Mouse (Mus musculus) gastrocnemius, postnatal 4 days (tissue): ENCODE results near the gene Gm8773. TPM values are rescaled to one million over a fixed set of nuclear protein-coding genes. Genes with fewer than 3 reads are reported as not detected.

Experiments used
- DNase-seq, 2 experiments: peaks; one replicate each; pipeline ENCODE4 v3.0.0; 2021 to 2022; ENCODE audit warnings: low spot score in 2 of 2, mixed read lengths in 2 of 2
- long read RNA-seq, 2 experiments: library from polyadenylated mRNA; stranded (forward); transcript quantifications; one replicate each; pipeline ENCODE4 v2.0.0; 2021
- total RNA-seq, 2 experiments: library from RNA; stranded (reverse); gene quantifications; 2 replicates each; pipeline ENCODE4 v1.2.3; 2021

Gene Gm8773
- under 1 TPM in 1 of 2 experiments, not detected in 1; 0.22 TPM for total RNA-seq
- long read RNA-seq, experiment 1 = 0 reads
- long read RNA-seq, experiment 2 = 0 reads

GRCm38 (mm10) chr5:5573749-5574317, at the start of gene Gm8773:
Gm8773 (plus strand) TSS chr5:5573799.
- DNase-seq = peak; percentile 13 to 24

GRCm38 (mm10) chr5:5533656-5534420, 39.8 kb upstream of the Gm8773 start:
- DNase-seq = no peak

GRCm38 (mm10) chr5:5536131-5536530, 37.5 kb upstream of the Gm8773 start:
- DNase-seq = no peak

DNA sequence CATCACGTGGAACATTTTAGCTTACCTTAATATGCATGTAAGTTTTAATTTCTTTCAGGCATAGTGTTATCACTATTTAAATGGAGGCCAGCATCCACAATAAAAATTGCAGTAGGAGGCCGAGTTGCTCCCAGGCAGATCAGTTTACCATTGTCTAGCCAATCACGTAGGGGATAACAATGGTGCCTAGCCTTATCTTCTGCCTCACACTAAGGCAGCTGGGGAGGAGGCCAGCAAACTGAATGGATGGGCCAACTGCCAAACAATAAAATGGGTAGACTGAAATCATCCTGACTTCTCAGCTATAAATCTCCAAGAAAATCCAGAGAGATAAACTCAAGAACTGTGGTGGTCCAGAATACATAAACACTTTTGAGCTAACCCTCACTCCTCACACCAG, 33.8 kb upstream of the Gm8773 start:
- no peak for DNase-seq

GRCm38 (mm10) chr5:5540385-5540784, 33.2 kb upstream of the Gm8773 start:
- no peak for DNase-seq

GRCm38 (mm10) chr5:5551110-5551509, 22.5 kb upstream of the Gm8773 start:
- DNase-seq = no peak

GRCm38 (mm10) chr5:5559079-5559740, 14.4 kb upstream of the Gm8773 start, which contains the start of gene Gtpbp10:
Gtpbp10 (minus strand) TSS chr5:5559538.
- peak; percentile 85 to 93 for DNase-seq

DNA sequence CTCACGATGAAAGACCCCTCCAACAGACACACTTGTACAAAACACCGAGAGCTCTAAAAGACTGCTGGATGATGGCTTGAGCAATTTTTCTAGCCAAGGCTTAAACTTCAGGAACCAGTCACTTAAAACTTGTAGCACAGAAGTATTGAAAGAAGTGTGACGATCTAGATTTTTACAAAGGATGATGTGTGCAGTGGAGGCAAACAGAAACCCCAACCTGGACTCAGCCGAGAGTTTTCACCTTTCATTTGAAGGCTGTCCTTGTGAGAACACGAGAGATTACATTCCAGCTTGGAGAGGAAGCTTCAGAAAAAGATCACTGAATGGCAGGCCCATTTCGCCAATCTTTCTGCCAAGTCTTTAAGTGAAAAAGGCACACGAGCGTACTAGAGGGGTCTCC, 13.8 kb upstream of the Gm8773 start:
- no peak for DNase-seq

DNA sequence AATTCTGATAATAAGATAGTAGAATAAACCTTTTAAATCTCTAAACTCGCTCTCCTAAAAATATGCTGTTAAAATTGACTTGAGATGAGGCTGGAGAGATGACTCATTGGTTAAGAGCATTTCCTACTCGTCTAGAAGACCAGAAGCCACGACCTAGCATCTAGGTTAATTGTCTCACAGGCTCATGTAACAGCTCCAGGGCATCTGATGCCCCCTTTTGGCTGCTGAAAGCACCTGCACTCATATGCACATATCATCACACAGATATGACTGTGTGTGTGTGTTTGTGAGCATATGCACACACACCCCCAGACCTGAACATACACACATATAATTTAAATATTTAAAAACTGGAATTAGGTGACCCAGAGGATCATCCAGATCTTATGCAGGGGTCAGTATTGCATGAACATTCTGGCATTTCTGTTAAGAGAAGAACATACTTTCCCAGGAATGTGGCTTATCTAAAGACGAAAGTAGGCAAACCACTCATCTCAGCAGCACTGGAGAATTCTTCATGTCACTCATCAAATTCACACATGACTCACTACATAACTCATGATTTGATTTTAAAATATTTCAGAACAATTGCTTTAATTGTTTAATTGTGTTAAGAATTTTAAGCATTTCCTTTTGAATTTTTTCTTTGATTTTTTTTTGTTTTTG, 12.4 kb upstream of the Gm8773 start:
- no peak for DNase-seq

DNA sequence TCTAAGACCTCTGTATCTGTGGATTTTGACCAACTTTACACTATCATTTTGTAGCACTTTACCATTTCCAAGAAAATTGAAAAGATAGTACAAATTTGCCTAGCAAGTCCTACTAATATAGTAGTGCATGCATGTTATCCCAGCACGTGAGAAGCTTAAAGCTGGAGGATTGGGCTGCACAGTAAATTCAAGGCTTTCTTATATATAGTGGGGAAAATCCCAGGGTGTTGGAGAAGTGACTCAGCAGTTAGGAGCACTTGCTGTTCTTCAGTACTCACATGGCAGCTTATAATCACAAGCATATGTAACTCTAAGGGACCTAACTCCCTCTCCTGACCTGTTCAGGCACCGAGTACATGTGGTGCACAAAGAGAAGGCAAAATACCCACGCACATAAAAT, 11.2 kb upstream of the Gm8773 start:
- no peak for DNase-seq

DNA sequence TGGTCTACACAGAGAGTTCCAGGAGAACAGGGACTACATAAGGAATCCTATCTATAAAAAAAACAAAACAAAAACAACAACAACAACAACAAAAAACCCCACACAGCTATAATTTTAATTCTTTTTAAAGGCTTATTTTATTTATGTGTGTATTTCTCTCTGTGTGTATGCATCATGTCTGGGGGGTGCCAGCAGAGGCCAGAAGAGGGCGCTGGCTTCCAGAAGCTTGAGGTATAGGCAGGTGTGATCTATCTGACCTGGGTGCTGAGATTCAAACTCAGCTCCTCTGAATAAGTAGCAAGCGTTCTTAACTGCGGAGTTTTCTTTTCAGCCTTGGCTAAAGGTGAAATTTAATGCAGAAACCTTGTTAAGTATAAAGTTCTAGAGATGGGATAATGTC, 14.1 kb downstream of the Gm8773 start:
- DNase-seq = no peak

DNA sequence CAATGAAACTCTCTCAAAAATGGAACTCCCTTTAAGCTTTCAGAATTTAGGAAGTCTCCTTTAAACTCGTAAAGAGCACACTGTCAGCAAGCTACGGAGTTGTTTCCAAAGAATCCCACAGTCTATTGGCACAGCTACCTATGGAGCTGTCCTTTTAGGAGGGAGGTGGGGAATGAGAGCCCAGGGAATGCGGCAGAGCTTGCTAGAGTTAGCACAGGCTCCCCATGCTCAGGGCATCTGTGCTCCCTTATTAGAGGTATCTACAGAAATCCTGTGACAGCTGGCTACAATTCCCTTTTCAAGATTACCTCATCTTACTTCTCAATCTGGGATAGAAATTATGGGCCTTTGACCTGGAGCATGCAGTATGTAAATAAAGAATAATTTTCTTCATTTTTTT, 36.9 kb downstream of the Gm8773 start:
- DNase-seq = no peak

GRCm38 (mm10) chr5:5618329-5618728, 44.7 kb downstream of the Gm8773 start:
- DNase-seq = no peak

GRCm38 (mm10) chr5:5625491-5625890, 51.9 kb downstream of the Gm8773 start:
- no peak for DNase-seq

Other genes starting within 250 kb of the Gm8773 start
- gene Cdk14, start 153.5 kb upstream of the Gm8773 start, total RNA-seq = 10 to 100 TPM; 34.1 to 34.4 TPM
- not detected for gene 1700015F17Rik, start 94.7 kb upstream of the Gm8773 start, total RNA-seq
- 10 to 100 TPM; 12.2 to 12.4 TPM for gene Cldn12, start 58.8 kb upstream of the Gm8773 start, total RNA-seq
- 1 to 10 TPM; 9.0 to 9.4 TPM for gene Gtpbp10, start 14.3 kb upstream of the Gm8773 start, total RNA-seq
- 1 to 10 TPM in 1 of 2 experiments, under 1 TPM in 1; 0.74 to 1.6 TPM for gene Cfap69, start 90.4 kb downstream of the Gm8773 start, total RNA-seq
- gene Steap2, start 120.8 kb downstream of the Gm8773 start, total RNA-seq = 1 to 10 TPM; 2.5 to 2.7 TPM
- gene Steap1, start 175.5 kb downstream of the Gm8773 start, total RNA-seq = under 1 TPM; 0.76 to 0.80 TPM